19 mouse cellular contexts compared by ENCODE assay signal in genomic region chr14:21107551-21107950, GRCm38 (mm10). TPM values are rescaled to one million over a fixed set of nuclear protein-coding genes. Genes with fewer than 3 reads are reported as not detected.
DNase-seq lines count a peak whose midpoint lies in the region; ATAC-seq and TF ChIP-seq lines count a peak whose summit lies in the region.
"Had no signal": no experiment of that assay in that cellular context is flagged by ENCODE, and none has a peak within 500 bp of the region (broad histone marks: within the 10 kb centered on the region; RNA-seq: fewer than 3 reads in every experiment).

No protein-coding gene starts in this region.

- WGBS in kidney, adult 2 months = 49% methylated on average over 3 of the region's 3 CpGs
- WGBS in kidney, embryonic 14.5 days = 75% methylated on average over 3 of the region's 3 CpGs
- 83% methylated on average over 3 of the region's 3 CpGs for WGBS in liver, postnatal 0 days (ENCODE audit: insufficient replicate concordance)
- WGBS in liver, embryonic 12.5 days (ENCODE audit: insufficient replicate concordance) = 82% methylated on average over 3 of the region's 3 CpGs

- peaks cover 11% of the 10 kb centered on the region for H3K4me1 ChIP-seq in kidney, adult 2 months (ENCODE audit: control insufficient read depth, insufficient read depth, low read length)
- no peaks in the 10 kb centered on the region for H3K4me1 ChIP-seq in kidney, embryonic 14.5 days (ENCODE audit: control insufficient read depth, insufficient read depth, low read length)
- peaks cover 17% of the 10 kb centered on the region for H3K4me1 ChIP-seq in liver, postnatal 0 days (ENCODE audit: insufficient read depth)
- H3K4me1 ChIP-seq in liver, embryonic 12.5 days = peaks cover 22% of the 10 kb centered on the region
- H3K4me1 ChIP-seq: embryonic facial prominence, embryonic 10.5 days; forebrain, embryonic 13.5 days; hindbrain, embryonic 13.5 days had no signal

- H3K9me3 ChIP-seq in kidney, embryonic 14.5 days (ENCODE audit: control insufficient read depth, low read length) = no peaks in the 10 kb centered on the region
- H3K9me3 ChIP-seq in liver, postnatal 0 days (ENCODE audit: low read length) = no peaks in the 10 kb centered on the region
- no peaks in the 10 kb centered on the region for H3K9me3 ChIP-seq in liver, embryonic 12.5 days (replicated peaks)
- H3K9me3 ChIP-seq: embryonic facial prominence, embryonic 10.5 days; forebrain, embryonic 13.5 days; heart, embryonic 10.5 days; hindbrain, embryonic 13.5 days had no signal

- ATAC-seq in kidney, embryonic 14.5 days (ENCODE audit: low FRiP score, low TSS enrichment) = no peak
- ATAC-seq in liver, postnatal 0 days = no peak
- no peak for ATAC-seq in liver, embryonic 12.5 days
- ATAC-seq: forebrain, embryonic 13.5 days; forebrain, postnatal 0 days had no signal

- H3K36me3 ChIP-seq in kidney, adult 2 months (ENCODE audit: control insufficient read depth, insufficient read depth, low read length) = no peaks in the 10 kb centered on the region
- H3K36me3 ChIP-seq in kidney, embryonic 14.5 days (ENCODE audit: control insufficient read depth, insufficient read depth, low read length) = no peaks in the 10 kb centered on the region; the same call in 1 of the 2 replicates
- peaks cover 3% of the 10 kb centered on the region; the same call in 1 of the 2 replicates for H3K36me3 ChIP-seq in liver, postnatal 0 days (replicated peaks; ENCODE audit: insufficient read depth, low read length)
- H3K36me3 ChIP-seq in liver, embryonic 12.5 days = peaks cover 13% of the 10 kb centered on the region
- H3K36me3 ChIP-seq: heart, embryonic 10.5 days; hindbrain, embryonic 13.5 days had no signal

- peak overlapping the region; percentile 1; the same call in 1 of the 2 replicates for H3K27ac ChIP-seq in kidney, adult 2 months (ENCODE audit: insufficient read depth, low read depth, low read length)
- no peak overlapping the region for H3K27ac ChIP-seq in kidney, embryonic 14.5 days (ENCODE audit: low read depth, low read length)
- H3K27ac ChIP-seq in liver, postnatal 0 days (ENCODE audit: low read depth) = peak overlapping the region; percentile 66
- no peak overlapping the region for H3K27ac ChIP-seq in liver, embryonic 12.5 days
- H3K27ac ChIP-seq: embryonic facial prominence, embryonic 10.5 days; forebrain, embryonic 13.5 days; heart, embryonic 10.5 days; hindbrain, embryonic 13.5 days had no signal

- H3K4me2 ChIP-seq in kidney, embryonic 14.5 days (replicated peaks; ENCODE audit: low read depth, low read length) = no peak overlapping the region
- H3K4me2 ChIP-seq in liver, postnatal 0 days (ENCODE audit: low read depth, low read length) = no peak overlapping the region
- no peak overlapping the region for H3K4me2 ChIP-seq in liver, embryonic 12.5 days
- H3K4me2 ChIP-seq: forebrain, embryonic 13.5 days; hindbrain, embryonic 13.5 days had no signal

- H3K4me3 ChIP-seq in kidney, adult 2 months (ENCODE audit: insufficient read depth, low read depth, low read length) = no peak overlapping the region
- no peak overlapping the region for H3K4me3 ChIP-seq in kidney, embryonic 14.5 days (ENCODE audit: low read length)
- H3K4me3 ChIP-seq in liver, postnatal 0 days (ENCODE audit: low read depth, low read length) = no peak overlapping the region
- no peak overlapping the region for H3K4me3 ChIP-seq in liver, embryonic 12.5 days
- H3K4me3 ChIP-seq: embryonic facial prominence, embryonic 10.5 days; forebrain, embryonic 13.5 days; heart, embryonic 10.5 days; hindbrain, embryonic 13.5 days had no signal

- peak; percentile 69 for DNase-seq in kidney, adult 2 months
- DNase-seq in liver, postnatal 0 days = no peak
- peak; percentile 46 to 58 for DNase-seq in kidney, postnatal 25 days
- no peak for DNase-seq in adrenal gland, postnatal 10 days
- no peak for DNase-seq in testis, postnatal 14 days (ENCODE audit: low spot score)
- DNase-seq: adrenal gland, adult 2 months; adrenal gland, postnatal 36 days; cerebellum, adult 2 months; cerebellum, postnatal 10 days; forebrain, postnatal 0 days; gastrocnemius, postnatal 36 days; heart, adult 18-20 months; heart, postnatal 14 days had no signal

- no peak for TF ChIP-seq POLR2A in kidney, adult 2 months (IDR thresholded peaks at IDR 0.05; ENCODE audit: low read depth, low read length)

- TF ChIP-seq EP300 in liver, postnatal 0 days (IDR thresholded peaks at IDR 0.05; ENCODE audit: low read depth) = no peak

- no peak for TF ChIP-seq CTCF in kidney, adult 2 months (conservative IDR thresholded peaks at IDR 0.05; ENCODE audit: insufficient read depth, insufficient read length, low read depth, low read length)
- TF ChIP-seq CTCF in liver, postnatal 0 days (IDR thresholded peaks at IDR 0.05; ENCODE audit: low read depth) = no peak

- no peak overlapping the region for H3K9ac ChIP-seq in kidney, embryonic 14.5 days (ENCODE audit: low read depth, low read length)
- H3K9ac ChIP-seq in liver, postnatal 0 days (replicated peaks) = no peak overlapping the region
- no peak overlapping the region for H3K9ac ChIP-seq in liver, embryonic 12.5 days
- H3K9ac ChIP-seq: forebrain, embryonic 13.5 days; forebrain, postnatal 0 days; hindbrain, embryonic 13.5 days had no signal

- H3K27me3 ChIP-seq in kidney, adult 2 months (replicated peaks; ENCODE audit: control insufficient read depth, insufficient read depth, low read length) = no peaks in the 10 kb centered on the region
- H3K27me3 ChIP-seq in kidney, embryonic 14.5 days (ENCODE audit: control insufficient read depth, insufficient read depth, low read length) = no peaks in the 10 kb centered on the region
- no peaks in the 10 kb centered on the region for H3K27me3 ChIP-seq in liver, postnatal 0 days (ENCODE audit: insufficient read depth, low read length)
- H3K27me3 ChIP-seq in liver, embryonic 12.5 days (replicated peaks) = no peaks in the 10 kb centered on the region
- H3K27me3 ChIP-seq: forebrain, embryonic 13.5 days; hindbrain, embryonic 13.5 days had no signal

RNA-seq across cellular contexts. Expression of gene Adk, which starts 55.2 kb away (rescaled TPM):
- polyA plus RNA-seq in kidney, adult 2 months (2012; rRNA removed) = 92.5 and 121 TPM in 2 replicates
- polyA plus RNA-seq in kidney, embryonic 14.5 days (2014; fragmentation: Nextera tagmentation; extraction: Ambion mirVana) = 155 and 156 TPM in 2 replicates
- 467 and 475 TPM in 2 replicates for polyA plus RNA-seq in liver, postnatal 0 days (2015; fragmentation: Nextera tagmentation; extraction: Ambion mirVana)
- polyA plus RNA-seq in liver, embryonic 12.5 days (2016; fragmentation: Nextera tagmentation; extraction: Ambion mirVana) = 195 and 206 TPM in 2 replicates
- 100 to 1,000 TPM; 120 to 147 TPM for total RNA-seq in adrenal gland, postnatal 10 days (2021)

RNA-seq across cellular contexts. Expression of gene Ap3m1, which starts 55.2 kb away (rescaled TPM):
- 23.5 and 25.5 TPM in 2 replicates for polyA plus RNA-seq in kidney, adult 2 months (2012; rRNA removed)
- 70.0 and 89.8 TPM in 2 replicates for polyA plus RNA-seq in kidney, embryonic 14.5 days (2014; fragmentation: Nextera tagmentation; extraction: Ambion mirVana)
- polyA plus RNA-seq in liver, postnatal 0 days (2015; fragmentation: Nextera tagmentation; extraction: Ambion mirVana) = 23.5 and 28.6 TPM in 2 replicates
- polyA plus RNA-seq in liver, embryonic 12.5 days (2016; fragmentation: Nextera tagmentation; extraction: Ambion mirVana) = 42.9 and 43.4 TPM in 2 replicates
- 10 to 100 TPM; 72.5 to 74.6 TPM for total RNA-seq in adrenal gland, postnatal 10 days (2021)

Comparison
In these comparisons a context has a peak if more than half of its experiments do, and no peak if none do; other contexts are left out.
1. H3K27ac ChIP-seq: peak in kidney, adult 2 months (single experiment) and liver, postnatal 0 days (single experiment); none in kidney, embryonic 14.5 days (single experiment) and liver, embryonic 12.5 days (single experiment).
2. DNase-seq: peak in kidney, adult 2 months (single experiment) and kidney, postnatal 25 days (2 of 2); none in liver, postnatal 0 days (single experiment), adrenal gland, postnatal 10 days (single experiment) and testis, postnatal 14 days (single experiment).